Mouse (Mus musculus): ENCODE results near the gene Sohlh2. TPM values are rescaled to one million over a fixed set of nuclear protein-coding genes. Genes with fewer than 3 reads are reported as not detected.
A peak's percentile ranks its signal among the peaks of the same experiment; 100 is the strongest.
"Not testable (repeated sequence)": the region's sequence is repeated elsewhere in the genome, so short reads cannot be mapped to it uniquely, and the experiment has no call there.

Gene Sohlh2
- total RNA-seq, 2 experiments from 2014 or later: not detected

GRCm38 (mm10) chr3:55196328-55196710 lies 14.5 kb downstream of the Sohlh2 start:
- intact Hi-C loops (cut with DNase I): no loop called here
- DNase-seq (ENCODE audit: low spot score in 2 of 2): no peak

GRCm38 (mm10) chr3:55203621-55204020 lies 21.8 kb downstream of the Sohlh2 start:
- DNase-seq (ENCODE audit: low spot score in 2 of 2); intact Hi-C loops (cut with DNase I): not testable (repeated sequence)

DNA sequence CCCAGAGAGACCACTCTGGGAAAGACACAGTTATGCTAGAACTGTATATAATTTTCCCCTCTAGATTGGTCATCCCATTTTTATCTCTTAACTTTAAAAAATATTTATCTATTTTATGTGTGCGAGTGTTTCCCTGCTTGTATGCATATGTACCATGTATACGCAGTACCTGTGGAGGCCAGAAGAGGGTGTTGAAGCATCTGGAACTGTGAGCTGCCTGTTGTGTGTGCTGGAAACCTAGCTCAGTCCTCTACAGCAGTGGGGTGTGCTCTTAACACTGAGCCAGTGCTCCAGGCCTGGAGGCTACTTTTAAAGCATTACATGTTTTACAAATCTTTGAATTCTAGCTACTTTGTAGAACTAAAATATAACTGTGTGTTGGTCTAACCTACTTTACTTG lies 24.6 kb downstream of the Sohlh2 start:
- no peak for DNase-seq (ENCODE audit: low spot score in 2 of 2)
- intact Hi-C loops (cut with DNase I): no loop called here

GRCm38 (mm10) chr3:55207665-55208064 lies 25.8 kb downstream of the Sohlh2 start:
- DNase-seq (ENCODE audit: low spot score in 2 of 2): no peak
- intact Hi-C loops (cut with DNase I): no loop called here

GRCm38 (mm10) chr3:55212254-55212653 lies 30.4 kb downstream of the Sohlh2 start:
- intact Hi-C loops (cut with DNase I): no loop called here
- no peak for DNase-seq (ENCODE audit: low spot score in 2 of 2)

DNA sequence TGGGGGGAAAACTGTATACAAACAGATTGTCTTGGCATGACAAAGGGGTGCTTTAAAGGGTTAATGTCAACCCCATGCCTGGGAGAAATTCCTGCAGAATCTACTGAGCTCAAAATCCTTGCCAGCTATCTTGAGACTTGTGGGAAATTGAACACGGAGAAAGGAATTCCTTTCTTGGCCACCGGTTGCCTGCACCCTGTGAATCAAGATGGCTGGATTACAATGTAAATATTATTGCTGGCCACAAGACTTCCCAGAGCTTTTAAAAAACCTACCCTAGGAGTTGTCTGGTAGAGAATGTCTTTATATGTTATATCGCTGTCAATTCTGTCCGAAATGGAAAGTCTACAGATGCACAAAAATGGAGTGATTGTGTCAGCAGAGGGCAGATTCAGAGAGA lies 32.0 kb downstream of the Sohlh2 start:
- intact Hi-C loops (cut with DNase I): no loop called here
- DNase-seq (ENCODE audit: low spot score in 2 of 2): no peak

- DNase-seq (ENCODE audit: low spot score in 2 of 2): no peak
- intact Hi-C loops (cut with DNase I): no loop called here
Observed at GRCm38 (mm10) chr3:55214413-55214812, 32.6 kb downstream of the Sohlh2 start.

GRCm38 (mm10) chr3:55222502-55222901 lies 40.7 kb downstream of the Sohlh2 start:
- intact Hi-C loops (cut with DNase I): no loop called here
- DNase-seq (ENCODE audit: low spot score in 2 of 2): no peak

GRCm38 (mm10) chr3:55223862-55224261 lies 42.0 kb downstream of the Sohlh2 start:
- intact Hi-C loops (cut with DNase I): no loop called here
- DNase-seq (ENCODE audit: low spot score in 2 of 2): no peak

DNA sequence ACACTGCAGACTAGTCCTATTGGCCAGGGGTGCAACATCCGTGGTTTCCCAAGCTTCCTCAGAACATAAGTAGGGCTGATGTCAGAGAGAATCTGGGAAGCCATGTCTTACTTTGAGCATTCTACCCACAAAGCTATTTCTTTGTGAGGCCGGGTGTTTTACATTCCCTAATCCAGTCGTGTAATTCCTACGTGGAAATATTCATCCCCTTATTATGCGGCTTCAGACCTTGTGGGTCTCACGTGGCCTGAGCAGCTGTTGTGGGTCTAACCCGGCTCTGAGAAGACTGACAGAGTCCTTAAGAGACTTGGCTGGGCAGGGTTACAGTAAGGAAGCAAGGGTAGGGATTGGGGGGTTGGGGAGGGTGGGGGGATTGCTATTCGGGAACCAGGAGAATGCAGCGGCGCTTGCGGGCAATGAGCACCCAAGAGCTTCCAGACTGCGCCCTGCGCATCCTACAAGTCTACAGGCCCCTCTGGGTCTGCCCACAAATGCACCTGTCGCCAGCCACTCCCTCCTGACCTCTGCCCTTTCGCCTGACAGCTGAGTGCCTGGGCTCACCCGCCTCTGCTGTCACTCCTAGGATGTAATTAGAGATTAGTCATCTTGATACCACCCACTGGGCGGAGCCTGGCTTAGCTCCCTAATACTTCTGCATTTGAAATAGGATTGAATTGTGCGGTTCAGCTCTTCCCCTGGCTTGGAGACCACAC lies 44.8 kb downstream of the Sohlh2 start:
- DNase-seq (ENCODE audit: low spot score in 2 of 2): no peak

GRCm38 (mm10) chr3:55227214-55227581 lies 45.4 kb downstream of the Sohlh2 start:
- intact Hi-C loops (cut with DNase I): no loop called here
- DNase-seq (ENCODE audit: low spot score in 2 of 2): no peak

More for the DNA sequence above, 44.8 kb downstream of the Sohlh2 start:
- intact Hi-C loops (cut with DNase I): no loop called here

DNA sequence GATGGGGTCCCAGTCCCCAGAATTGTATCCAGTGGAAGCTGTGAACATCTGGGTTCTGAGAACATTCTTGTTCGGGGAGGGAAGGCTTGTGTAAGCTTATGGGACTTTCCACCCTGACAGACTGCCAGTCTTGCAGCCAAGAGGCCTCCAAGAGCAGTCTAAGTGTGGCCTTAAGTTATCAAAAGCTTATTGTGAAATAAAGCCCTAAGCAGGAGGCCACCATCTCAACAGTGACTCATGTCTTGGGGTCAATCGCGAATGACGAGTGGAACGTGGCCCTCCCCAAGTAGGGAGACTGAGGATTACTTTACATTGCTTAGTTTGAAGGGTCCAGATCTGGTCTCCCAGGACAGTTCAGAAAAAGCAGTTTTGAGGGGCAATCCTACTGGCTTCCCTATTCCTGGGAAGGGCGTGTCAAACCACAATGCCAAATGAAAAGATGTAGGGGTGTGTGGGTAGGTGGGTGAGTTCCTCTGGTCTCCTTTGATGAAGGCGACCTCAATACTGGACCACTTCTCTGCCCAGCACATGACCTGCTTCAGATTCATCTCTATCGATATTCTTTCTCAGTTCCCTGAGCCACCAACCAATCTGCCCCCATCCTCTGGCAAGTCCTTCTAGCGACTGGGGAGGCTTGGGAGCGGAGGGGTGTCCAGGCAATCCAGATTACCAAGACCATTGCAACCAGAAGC lies 60.0 kb downstream of the Sohlh2 start, which contains the start of gene Dclk1:
Gene Dclk1 (plus strand): TSS at position 635 of the 692 bp plus-strand sequence.
- no peak for DNase-seq (ENCODE audit: low spot score in 2 of 2)

GRCm38 (mm10) chr3:55242422-55243055 lies 60.7 kb downstream of the Sohlh2 start:
- intact Hi-C loops (cut with DNase I): loop anchor here (2.0 kb wide), 2 partner anchors 88 to 112 kb away; no protein-coding TSS in a partner anchor
- DNase-seq (ENCODE audit: low spot score in 2 of 2): peak; percentile 86 to 89

More for the DNA sequence above, 60.0 kb downstream of the Sohlh2 start, which contains the start of gene Dclk1:
- intact Hi-C loops (cut with DNase I): loop anchor here (2.0 kb wide), 2 partner anchors 87 to 113 kb away; no protein-coding TSS in a partner anchor

DNA sequence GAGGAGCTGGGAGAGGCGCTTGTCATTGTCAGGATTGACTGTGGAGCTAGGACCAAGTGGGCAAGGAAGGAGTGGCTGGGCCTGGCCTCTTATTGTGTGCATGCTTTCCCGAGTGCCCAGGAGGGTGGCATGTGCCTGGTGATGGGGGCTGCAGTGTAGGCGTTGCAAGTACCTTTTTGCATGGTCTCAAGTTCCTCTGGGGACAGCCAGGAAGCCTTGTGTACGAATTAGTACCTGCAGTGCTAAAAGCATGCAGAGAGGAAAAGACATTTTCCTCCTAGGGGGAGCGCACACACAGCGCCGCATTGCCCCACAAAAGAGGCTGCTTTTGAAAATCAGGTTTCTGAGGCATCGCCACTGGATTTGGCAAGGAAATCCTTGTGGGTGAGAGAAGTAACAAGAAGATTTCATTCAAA lies 61.2 kb downstream of the Sohlh2 start:
- intact Hi-C loops (cut with DNase I): loop anchor here (2.0 kb wide), 2 partner anchors 88 to 112 kb away; no protein-coding TSS in a partner anchor
- peak; percentile 61 to 68 for DNase-seq (ENCODE audit: low spot score in 2 of 2)

- DNase-seq (ENCODE audit: low spot score in 2 of 2): peak; percentile 50 to 57
- intact Hi-C loops (cut with DNase I): no loop called here
Observed at GRCm38 (mm10) chr3:55244087-55244486, 62.3 kb downstream of the Sohlh2 start.

- intact Hi-C loops (cut with DNase I): loop anchor here (2.0 to 5.0 kb wide), 2 partner anchors 36 to 70 kb away; no protein-coding TSS in a partner anchor
- peak; percentile 50 to 54 for DNase-seq (ENCODE audit: low spot score in 2 of 2)
Observed at GRCm38 (mm10) chr3:55246618-55247272, 64.9 kb downstream of the Sohlh2 start.

GRCm38 (mm10) chr3:55248048-55248447 lies 66.2 kb downstream of the Sohlh2 start:
- intact Hi-C loops (cut with DNase I): loop anchor here (5.0 kb wide), 1 partner anchor 34 kb away; no protein-coding TSS in a partner anchor
- DNase-seq (ENCODE audit: low spot score in 2 of 2): no peak

DNA sequence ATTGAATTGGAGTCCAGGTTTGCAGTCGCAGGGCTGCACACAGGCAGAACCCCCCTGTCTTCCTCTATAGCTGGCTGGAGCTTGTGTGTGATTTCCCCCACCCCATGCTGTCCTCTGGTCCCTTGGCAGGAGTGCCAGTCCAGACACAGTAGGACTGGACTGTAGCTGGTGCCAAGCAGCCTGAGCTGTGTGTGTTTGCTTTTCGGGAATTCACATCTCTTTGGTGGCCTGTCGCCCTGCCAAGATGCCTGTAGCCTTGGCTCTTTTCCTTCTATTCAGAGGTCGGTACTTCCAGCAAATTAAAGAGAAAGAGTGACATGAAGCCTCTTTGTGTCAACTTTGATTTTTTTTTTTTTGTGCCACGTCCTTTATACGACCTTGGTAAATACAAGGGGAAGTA lies 66.7 kb downstream of the Sohlh2 start:
- DNase-seq (ENCODE audit: low spot score in 2 of 2): no peak
- intact Hi-C loops (cut with DNase I): loop anchor here (5.0 kb wide), 1 partner anchor 34 kb away; no protein-coding TSS in a partner anchor

DNA sequence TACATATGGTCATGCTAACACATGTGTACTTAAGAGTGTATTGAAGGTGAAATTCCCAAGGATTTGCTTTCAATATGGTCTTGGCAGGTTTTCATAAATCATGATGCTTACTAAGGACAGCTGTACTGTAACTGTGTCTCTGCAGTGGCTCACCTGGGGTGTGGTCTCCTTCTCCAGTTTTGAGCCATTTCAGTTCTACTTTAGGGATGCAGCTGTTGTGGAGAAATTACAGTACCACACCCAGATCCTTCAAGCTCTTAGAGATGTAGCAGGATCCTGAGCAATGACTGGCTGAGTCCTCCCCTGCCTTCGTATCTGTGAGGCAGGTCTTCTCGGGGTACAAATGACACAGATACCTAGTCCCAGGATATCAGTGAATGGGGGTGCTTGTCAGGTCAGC lies 68.8 kb downstream of the Sohlh2 start:
- intact Hi-C loops (cut with DNase I): no loop called here
- no peak for DNase-seq (ENCODE audit: low spot score in 2 of 2)

Data from left cerebral cortex, postnatal 36 days (tissue).